Mouse (Mus musculus) c-Kit-positive CD71-positive TER-119-negative erythroid progenitor cells, embryonic 14.5 days (primary cell): ENCODE data around the gene Ccdc90b.

Experiments used
- DNase-seq: peaks from one replicate; pipeline ENCODE4 v3.0.0-alpha.2; 2013; ENCODE audit warnings: low read depth

The Ccdc90b gene

DNA sequence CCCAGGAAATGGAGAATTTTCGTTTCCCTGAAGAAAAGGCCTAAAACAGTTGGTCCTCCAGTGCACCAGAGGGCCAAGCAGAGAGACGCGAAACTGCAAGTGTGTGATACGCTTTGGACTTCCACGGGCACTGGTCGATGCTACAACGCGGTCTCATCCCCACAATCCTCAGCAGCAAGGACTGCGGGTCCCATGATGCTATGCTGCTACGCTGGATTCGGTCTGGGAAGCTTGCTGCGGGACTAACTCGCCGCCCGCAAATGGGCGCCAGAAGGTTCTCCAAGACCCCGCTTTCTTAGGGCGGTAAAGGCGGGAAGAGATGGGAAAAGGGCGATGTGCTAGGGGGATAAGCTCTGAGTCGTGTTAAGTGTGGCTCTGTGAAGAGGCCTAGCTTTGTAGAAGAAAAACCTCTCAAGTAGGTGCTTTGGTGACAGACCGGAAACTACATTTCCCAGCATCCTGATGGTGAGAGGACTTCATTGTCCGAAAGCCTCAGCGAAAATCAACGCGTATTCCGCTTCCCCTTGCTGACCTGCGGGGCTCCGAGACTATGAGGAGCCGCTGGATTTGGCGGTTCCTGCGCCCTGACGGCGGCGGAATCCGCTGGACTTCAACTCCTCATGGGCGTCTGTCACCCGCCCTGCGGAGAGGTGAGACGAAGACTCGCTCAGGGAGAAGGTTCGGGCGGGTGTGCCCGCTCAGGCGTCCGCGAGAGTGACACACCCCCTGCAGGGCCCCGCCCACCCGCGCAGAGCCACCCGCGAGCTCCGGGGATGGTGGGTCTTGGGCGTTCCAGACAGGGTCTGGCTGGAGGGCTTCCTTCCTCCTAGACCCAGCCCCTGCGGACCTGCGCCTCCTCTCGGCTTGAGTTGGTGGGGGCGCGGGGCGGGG, at the start of gene Ccdc90b:
Ccdc90b (plus strand) TSS at position 164 of the 891 bp plus-strand sequence.
- DNase-seq: peak; percentile 84

DNA sequence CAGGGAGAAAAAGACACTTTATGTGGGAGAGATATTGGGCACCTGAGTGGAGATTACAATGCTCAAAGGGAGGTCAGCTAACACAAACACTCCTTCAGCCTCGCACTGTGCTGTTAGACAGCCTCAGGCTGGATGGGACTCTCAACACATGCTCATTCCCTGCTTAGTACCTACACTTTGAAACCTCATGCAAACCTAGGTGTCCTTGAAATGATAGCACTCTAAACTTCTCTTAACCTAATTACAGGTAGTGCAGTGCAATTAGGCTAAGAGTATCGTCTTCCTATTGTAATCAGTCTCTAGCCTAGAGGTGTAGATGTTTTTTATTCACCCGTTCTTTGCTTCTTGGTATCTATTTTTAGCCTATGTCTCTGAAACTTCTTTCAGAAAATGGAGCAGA, 40.6 kb upstream of the Ccdc90b start:
- DNase-seq: no peak

DNA sequence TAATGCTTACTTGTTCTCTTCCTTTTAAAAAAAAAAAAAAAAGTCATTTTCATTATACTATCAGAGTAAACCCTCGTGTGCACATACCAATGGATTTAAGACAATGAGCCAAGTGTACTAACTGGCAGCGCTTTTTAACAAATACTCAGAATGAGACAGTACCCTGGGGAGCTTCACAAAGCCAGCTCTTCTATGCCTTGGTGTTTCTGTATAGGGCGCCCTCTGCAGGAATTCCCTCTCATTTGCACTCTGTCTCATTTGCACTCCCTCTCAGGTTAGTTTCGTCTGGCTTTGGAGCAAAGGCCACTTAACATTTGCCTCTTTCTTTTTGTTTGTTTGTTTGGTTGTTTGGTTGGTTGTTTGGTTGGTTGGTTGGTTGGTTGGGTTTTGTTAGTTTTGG, 40.1 kb upstream of the Ccdc90b start:
- DNase-seq: peak; percentile 6

DNA sequence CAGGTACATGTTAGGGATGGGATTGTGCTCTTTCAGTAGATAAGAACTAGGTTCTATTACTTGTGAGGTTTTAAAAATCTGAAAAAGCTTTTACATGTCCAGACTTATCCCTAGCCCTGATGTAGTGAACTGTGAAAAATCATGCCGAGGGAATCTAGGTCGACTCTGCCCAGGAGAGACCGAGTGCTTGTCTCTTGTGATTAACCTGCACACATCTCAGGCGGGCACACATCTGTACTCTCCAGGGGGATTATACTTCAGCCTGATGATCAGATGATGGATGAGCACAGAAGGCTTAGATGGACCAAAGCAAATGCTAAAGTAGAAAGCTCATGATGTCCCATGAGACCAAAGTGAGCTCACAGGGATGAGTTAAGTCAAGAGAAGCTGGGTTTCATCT, 31.7 kb upstream of the Ccdc90b start:
- no peak for DNase-seq

DNA sequence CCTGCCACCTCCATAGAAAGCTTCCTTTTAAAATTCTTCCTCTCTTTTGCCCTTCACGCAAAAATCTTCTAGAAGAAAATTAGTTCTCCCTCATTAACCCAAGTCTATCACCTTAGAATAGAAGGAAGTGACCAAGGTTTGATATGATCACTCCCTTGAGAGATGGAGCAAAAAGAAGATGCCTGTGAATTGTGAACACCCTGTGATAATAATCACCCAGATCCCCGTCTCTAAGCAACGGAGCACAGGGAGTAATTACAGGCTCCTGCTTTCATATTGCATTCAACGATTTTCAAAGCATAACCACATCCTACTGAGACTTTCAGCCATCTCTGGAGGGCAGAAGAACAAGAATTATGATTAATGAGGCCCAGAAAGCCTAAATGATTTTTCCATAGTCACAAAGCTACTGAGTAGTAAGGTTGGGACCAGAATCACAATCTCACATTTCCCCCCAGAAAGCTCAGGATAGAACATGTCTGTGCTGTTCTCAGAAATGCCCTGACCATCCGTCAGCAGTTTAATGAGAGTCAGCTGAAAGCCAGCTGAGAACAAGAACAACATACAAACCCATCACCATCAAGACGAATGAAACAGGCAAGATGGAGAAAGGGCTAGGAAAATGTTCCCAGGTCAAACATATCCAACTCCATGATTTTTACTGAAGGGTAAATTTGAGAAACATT, 28.5 kb upstream of the Ccdc90b start:
- no peak for DNase-seq

DNA sequence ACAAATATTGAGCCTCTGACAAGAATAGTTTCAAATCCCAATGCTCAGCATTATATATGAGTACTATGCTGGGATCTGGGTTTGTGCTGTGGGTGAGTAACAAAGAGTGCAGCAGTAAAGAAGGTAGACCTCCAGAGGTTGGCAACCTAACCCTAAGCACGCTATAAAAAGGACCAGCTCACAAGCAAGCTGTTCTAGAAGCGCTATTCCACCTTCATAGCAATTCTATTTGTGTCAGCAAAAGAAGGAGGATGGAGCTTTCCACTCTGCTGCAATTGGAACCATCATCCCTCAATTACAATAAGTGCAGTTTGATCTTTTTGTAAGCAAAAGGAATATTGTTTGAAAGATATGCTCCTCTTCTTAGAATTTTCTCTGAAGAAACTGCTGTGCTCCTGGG, 14.2 kb upstream of the Ccdc90b start:
- DNase-seq: no peak

DNA sequence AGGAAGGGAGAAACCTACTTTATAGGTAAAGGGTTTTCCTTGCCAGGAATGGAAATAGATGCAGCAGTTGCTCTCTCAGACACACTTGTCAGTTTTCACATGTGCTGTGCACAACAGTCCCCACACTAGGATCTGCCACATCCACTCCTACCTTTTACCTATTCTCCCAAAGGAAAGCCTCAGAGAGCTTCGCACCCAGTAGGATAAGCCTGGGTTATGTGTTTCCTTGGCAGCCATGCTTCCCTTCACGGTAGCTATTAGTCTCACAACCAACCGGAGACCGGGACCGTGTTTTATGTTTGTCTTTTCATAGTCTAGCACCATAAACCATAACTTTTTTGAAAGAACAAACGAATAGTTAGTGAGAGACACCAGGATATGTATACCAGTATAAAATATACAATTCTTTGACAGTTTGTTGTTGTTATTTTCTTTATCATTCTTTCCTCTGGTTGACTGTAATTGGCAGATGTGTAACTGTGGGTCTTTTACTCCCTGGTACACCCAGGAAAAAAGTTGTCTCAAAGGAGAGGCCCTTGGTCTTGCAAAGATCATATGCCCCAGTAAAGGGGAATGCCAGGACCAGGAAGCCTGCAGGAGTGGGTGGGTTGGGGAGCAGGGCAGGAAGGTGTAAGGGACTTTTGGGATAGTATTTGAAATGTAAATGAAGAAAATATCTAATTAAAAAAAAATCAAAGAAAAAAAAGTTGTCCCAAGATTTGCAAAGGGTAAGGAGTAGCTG, 10.5 kb upstream of the Ccdc90b start:
- no peak for DNase-seq

DNA sequence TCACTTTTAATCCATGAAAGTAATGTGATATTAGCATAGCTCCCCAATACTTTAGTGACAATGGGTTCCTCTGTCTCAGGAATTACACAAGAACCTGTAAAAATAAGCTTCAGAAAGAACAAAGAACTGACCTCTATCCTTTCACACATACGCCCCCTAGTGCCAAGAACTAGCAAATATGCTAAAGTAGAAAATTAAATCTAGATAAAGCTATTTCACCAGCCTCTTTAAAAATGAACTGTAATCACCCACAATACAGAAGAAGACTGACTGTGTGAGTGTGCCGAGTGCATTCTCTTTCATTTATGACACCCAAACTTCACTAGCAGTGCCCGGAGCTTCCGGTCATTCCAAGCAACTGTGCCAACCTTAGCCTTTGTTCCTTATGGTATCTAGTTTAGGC, 10.0 kb upstream of the Ccdc90b start:
- DNase-seq: no peak

DNA sequence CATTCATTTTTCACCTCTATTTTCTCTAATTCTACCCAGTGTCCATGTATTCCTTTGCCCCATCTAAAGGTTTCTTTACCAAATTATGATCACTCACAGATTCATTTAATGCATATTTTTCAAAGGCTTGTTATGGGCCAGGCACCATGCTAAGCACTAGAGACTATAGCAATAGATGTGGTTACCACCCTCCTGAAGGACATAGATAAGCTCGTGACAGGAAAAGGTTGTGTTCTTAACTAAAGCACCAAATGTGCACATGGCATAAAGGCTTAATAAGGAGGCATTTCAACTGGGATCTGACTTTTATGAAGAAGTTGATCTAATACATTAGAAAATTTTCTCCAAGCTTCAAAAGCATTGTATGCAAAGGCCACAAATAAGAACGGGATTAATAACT, 2.2 kb upstream of the Ccdc90b start:
- DNase-seq: no peak

DNA sequence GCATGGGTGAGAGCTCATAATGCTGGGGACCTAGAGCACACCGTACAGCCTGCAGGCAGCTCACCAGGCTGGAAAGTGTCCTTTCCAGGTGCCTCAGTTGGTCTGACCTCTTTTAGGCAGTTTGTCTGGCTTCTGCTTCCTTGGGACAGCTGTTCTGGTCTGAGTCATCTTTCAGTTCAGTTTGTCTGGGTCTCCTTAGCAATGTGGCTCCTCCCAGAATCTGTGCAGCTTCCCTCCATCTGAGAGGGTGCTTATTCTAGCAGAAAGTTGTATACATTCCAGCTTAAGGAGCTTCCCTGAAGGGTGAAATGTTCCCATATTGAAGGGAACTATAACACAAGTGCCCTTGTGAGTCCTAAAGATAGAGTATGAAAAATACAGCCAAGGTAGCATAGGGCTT, 5.8 kb downstream of the Ccdc90b start:
- no peak for DNase-seq

DNA sequence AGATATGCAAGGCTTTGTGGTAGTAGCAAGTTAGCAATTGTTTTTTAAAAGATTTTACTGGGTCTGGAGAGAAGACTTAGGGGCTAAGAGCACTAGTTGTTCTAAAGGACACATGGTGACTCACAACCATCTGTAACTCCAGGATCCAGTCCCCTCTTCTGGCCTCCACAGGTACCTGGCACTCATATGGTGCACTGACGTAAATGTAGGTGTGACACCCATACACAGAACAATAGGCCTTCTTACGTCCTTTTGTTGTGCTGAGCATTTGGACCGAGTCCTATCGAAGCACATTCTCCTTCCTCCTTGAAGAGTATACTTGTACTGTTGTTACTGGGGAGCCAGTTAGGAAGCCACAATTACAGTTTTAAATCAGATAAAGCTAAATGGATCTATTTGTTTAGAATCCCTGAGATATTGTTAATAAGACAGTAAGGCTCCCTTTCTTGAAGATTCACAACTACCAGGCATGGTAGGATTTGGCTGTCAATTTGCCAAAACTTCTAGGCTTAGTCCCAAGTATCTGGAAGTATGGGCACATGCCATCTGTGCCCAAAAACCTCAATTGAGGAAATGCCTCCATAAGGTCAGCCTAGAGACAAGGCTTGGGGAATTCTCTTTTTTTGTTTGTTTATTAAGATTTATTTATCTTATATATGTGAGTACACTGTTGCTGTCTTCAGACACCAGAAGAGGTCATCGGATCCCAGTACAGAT, 19.7 kb downstream of the Ccdc90b start:
- no peak for DNase-seq

DNA sequence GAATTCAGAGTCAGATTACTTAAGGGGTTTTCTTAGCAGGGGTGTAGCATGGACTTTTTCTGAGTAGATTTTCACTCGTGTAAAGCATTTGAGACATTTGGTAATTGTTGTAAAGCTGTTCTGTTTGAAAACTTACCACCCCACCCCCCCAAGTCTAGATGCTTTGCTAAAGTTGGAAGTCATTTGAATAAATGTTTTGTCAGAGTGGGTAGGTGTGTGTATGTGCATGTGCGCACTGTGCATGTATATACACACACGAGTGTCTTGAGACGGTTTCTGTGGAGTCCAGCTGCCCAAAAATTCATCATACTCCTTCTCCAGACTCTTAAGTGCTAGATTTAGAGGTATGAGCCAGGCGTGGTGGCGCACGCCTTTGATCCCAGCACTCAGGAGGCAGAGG, 22.6 kb downstream of the Ccdc90b start:
- DNase-seq: no peak

DNA sequence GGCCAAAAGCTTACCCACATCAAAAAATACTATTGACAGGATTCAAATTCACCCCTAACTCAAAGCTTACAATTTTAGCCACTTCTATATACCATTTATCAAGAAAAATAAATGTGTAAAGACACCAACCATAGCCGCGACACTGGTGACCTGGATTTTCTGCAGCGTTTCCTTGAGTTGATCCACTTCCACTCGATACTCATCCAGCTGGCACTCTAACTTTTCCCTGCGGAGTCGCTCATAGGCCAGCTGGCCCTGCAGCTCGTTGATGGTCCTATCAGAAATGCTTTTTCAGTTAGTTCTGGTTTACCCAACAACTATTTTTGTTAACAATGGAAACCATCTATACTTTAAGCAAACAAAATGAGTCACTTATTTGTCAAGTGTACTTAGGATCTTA, 29.0 kb downstream of the Ccdc90b start:
- DNase-seq: no peak

DNA sequence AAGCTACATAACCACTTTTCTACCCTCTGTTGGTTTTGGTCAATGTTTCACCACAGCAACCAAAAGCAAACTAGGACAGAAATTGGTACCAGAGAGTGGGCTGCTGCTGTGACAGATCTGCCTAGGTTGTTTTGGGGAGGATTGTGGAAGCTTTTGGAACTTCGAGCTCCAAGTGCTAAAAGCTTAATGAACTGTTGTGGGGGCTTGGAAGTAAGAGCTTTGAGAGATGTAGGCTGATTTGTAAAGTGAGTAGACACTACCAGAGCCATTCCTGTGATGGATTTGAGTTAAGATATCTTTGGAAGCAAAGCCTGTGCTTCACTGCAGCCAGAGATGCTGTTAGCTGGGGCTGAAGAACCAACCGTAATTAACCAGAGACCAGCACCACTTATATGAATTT, 29.9 kb downstream of the Ccdc90b start:
- DNase-seq: no peak

DNA sequence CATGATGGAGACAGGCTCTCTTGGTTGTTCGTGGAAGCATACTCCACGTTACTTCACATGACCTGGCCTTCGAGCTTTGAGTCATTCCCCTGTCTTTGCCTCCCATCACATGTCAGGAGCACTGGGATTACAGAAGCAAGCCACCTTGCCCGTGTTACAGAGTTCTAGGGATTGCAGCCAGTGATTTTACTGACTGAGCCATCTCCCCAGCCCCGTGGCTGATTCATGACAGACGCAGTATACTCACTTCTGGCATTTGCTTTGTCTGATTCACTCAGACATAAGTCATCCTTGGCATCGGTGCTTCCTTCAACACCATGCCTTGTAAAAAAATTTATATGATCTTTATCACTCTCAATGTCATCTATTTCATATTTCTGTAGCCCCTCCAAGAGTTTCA, 44.0 kb downstream of the Ccdc90b start:
- no peak for DNase-seq

DNA sequence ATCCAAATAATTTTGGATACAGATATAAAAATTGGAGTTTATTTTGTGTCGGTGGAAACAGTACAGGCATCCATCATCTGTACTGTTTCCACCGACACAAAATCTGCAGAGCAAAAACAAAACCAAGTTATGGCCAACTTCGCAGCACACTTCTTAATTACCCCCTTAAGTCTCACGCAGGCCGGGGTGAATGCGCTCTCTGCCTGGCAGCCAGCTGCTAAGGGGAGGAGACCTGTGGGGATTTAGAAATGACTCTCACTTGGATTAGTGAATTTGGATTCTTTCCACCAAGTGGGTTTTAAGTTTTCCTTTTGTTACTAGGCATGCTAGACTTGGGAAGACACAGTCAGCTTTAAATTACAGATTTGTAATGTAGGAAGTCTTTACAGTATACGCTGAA, 49.9 kb downstream of the Ccdc90b start:
- DNase-seq: no peak

DNA sequence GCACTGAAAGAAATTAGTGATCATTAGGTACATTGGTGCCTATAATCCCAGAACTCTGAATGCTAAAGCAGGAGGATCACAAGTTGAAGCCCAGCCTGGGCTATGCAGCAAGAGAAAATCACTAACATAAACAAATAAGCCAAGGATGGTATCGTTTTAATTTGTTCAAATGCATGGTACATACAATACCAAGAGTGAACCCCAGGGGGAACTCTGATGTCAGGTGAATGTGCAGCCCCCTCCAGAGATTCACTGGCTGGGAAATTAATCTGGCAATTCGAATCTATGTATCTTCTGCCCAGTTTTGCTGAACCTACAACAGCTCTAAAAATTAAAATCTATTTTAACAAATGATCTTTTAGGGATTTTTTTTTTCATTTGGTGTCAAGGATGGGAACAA, 63.5 kb downstream of the Ccdc90b start:
- no peak for DNase-seq

DNA sequence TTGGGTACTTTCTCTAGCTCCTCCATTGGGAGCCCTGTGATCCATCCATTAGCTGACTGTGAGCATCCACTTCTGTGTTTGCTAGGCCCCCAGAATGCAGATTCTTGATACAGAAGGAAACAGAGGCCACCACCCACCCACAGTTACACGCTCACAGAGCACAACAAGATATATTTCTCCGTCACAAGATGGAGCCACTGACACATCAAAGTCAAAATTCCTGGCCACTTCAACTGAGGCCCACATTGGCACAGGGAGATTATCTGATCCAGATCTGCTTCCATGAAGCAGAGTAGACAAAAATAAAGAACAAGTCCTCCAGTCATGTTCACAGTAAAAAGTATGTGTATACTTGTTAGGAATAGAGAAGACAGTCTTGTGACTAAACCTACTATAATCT, 69.2 kb downstream of the Ccdc90b start:
- DNase-seq: no peak
